Mouse (Mus musculus): ENCODE results near the gene Pop7. TPM values are rescaled to one million over a fixed set of nuclear protein-coding genes. Genes with fewer than 3 reads are reported as not detected.

The Pop7 gene
- polyA plus RNA-seq, 2 experiments = 40.6 to 54.2 TPM

GRCm38 (mm10) chr5:137534762-137535161, 32.4 kb upstream of the Pop7 start:
- Histone ChIP-seq H3K4me3 (replicated peaks; ENCODE audit: low read length) (no peak overlapping the region), H3K9ac (ENCODE audit: low read depth, low read length, severe bottlenecking) (no peak overlapping the region), H3K4me2 (replicated peaks; ENCODE audit: low read depth, low read length, severe bottlenecking) (no peak overlapping the region), H3K27me3 (ENCODE audit: control insufficient read depth, insufficient read depth, low read length) (no peaks in the 10 kb centered on the region), H3K27ac (replicated peaks; ENCODE audit: low read depth, low read length) (no peak overlapping the region), H3K4me1 (ENCODE audit: control insufficient read depth, insufficient read depth, low read length) (peaks cover 5% of the 10 kb centered on the region; the same call in 1 of the 2 replicates), H3K36me3 (ENCODE audit: control insufficient read depth, insufficient read depth, low read length) (peaks cover 5% of the 10 kb centered on the region), H3K9me3 (ENCODE audit: control insufficient read depth, low read length) (no peaks in the 10 kb centered on the region)
- TF ChIP-seq POLR2A (IDR thresholded peaks at IDR 0.05; ENCODE audit: borderline replicate concordance, extremely low read depth, insufficient read depth, insufficient read length) = no peak
- ATAC-seq (ENCODE audit: low FRiP score, low read depth) = no peak
- DNase-seq (ENCODE audit: low spot score) = no peak
- WGBS = 80% methylated on average over 3 of the region's 3 CpGs

GRCm38 (mm10) chr5:137533117-137533827, 31.0 kb upstream of the Pop7 start, which contains the start of the genes Epo and Gnb2:
Gene Epo (minus strand): TSS chr5:137533242.
Gene Gnb2 (minus strand): TSS chr5:137533510.
- peak; percentile 82 for ATAC-seq (ENCODE audit: low FRiP score, low read depth)
- H3K9ac ChIP-seq (ENCODE audit: low read depth, low read length, severe bottlenecking) = peak within 1 kb of the TSS; percentile 84

GRCm38 (mm10) chr5:137532808-137533116, 30.4 kb upstream of the Pop7 start:
- 2% methylated on average over 9 of the region's 12 CpGs for WGBS
- Histone ChIP-seq H3K27me3 (ENCODE audit: control insufficient read depth, insufficient read depth, low read length) (no peaks in the 10 kb centered on the region), H3K27ac (replicated peaks; ENCODE audit: low read depth, low read length) (peak overlapping the region; percentile 89), H3K4me1 (ENCODE audit: control insufficient read depth, insufficient read depth, low read length) (peaks cover 7% of the 10 kb centered on the region; the same call in 1 of the 2 replicates), H3K9me3 (ENCODE audit: control insufficient read depth, low read length) (no peaks in the 10 kb centered on the region), H3K4me3 (replicated peaks; ENCODE audit: low read length) (peak overlapping the region; percentile 83), H3K9ac (ENCODE audit: low read depth, low read length, severe bottlenecking) (peak overlapping the region; percentile 84), H3K36me3 (ENCODE audit: control insufficient read depth, insufficient read depth, low read length) (peaks cover 25% of the 10 kb centered on the region), H3K4me2 (replicated peaks; ENCODE audit: low read depth, low read length, severe bottlenecking) (peak overlapping the region; percentile 93)
- DNase-seq (ENCODE audit: low spot score) = no peak
- peak; percentile 6 for ATAC-seq (ENCODE audit: low FRiP score, low read depth)
- no peak; the same call in 1 of the 2 replicates for TF ChIP-seq POLR2A (IDR thresholded peaks at IDR 0.05; ENCODE audit: borderline replicate concordance, extremely low read depth, insufficient read depth, insufficient read length)

More at GRCm38 (mm10) chr5:137533117-137533827, 31.0 kb upstream of the Pop7 start, which contains the start of the genes Epo and Gnb2:
- peaks cover 20% of the 10 kb centered on the region for H3K36me3 ChIP-seq (ENCODE audit: control insufficient read depth, insufficient read depth, low read length)
- no peaks in the 10 kb centered on the region for H3K27me3 ChIP-seq (ENCODE audit: control insufficient read depth, insufficient read depth, low read length)
- TF ChIP-seq POLR2A (IDR thresholded peaks at IDR 0.05; ENCODE audit: borderline replicate concordance, extremely low read depth, insufficient read depth, insufficient read length) = 0 out of 2 replicates have a peak, but pooled peaks have one; percentile 40
- no peaks in the 10 kb centered on the region for H3K9me3 ChIP-seq (ENCODE audit: control insufficient read depth, low read length)
- H3K4me3 ChIP-seq (replicated peaks; ENCODE audit: low read length) = peak within 1 kb of the TSS; percentile 83
- DNase-seq (ENCODE audit: low spot score) = peak; percentile 98
- H3K4me1 ChIP-seq (ENCODE audit: control insufficient read depth, insufficient read depth, low read length) = peaks cover 7% of the 10 kb centered on the region; the same call in 1 of the 2 replicates
- under 1% methylated on average over 33 of the region's 40 CpGs for WGBS
- peak within 1 kb of the TSS; percentile 89 for H3K27ac ChIP-seq (replicated peaks; ENCODE audit: low read depth, low read length)
- peak within 1 kb of the TSS; percentile 93 for H3K4me2 ChIP-seq (replicated peaks; ENCODE audit: low read depth, low read length, severe bottlenecking)

GRCm38 (mm10) chr5:137532131-137532807, 30.0 kb upstream of the Pop7 start:
- Histone ChIP-seq H3K9me3 (ENCODE audit: control insufficient read depth, low read length) (no peaks in the 10 kb centered on the region), H3K4me3 (replicated peaks; ENCODE audit: low read length) (peak overlapping the region; percentile 83), H3K27ac (replicated peaks; ENCODE audit: low read depth, low read length) (peak overlapping the region; percentile 89), H3K4me2 (replicated peaks; ENCODE audit: low read depth, low read length, severe bottlenecking) (peak overlapping the region; percentile 93), H3K9ac (ENCODE audit: low read depth, low read length, severe bottlenecking) (peak overlapping the region; percentile 84), H3K36me3 (ENCODE audit: control insufficient read depth, insufficient read depth, low read length) (peaks cover 30% of the 10 kb centered on the region), H3K27me3 (ENCODE audit: control insufficient read depth, insufficient read depth, low read length) (no peaks in the 10 kb centered on the region), H3K4me1 (ENCODE audit: control insufficient read depth, insufficient read depth, low read length) (peaks cover 7% of the 10 kb centered on the region; the same call in 1 of the 2 replicates)
- 1% methylated on average over 19 of the region's 19 CpGs for WGBS
- TF ChIP-seq POLR2A (IDR thresholded peaks at IDR 0.05; ENCODE audit: borderline replicate concordance, extremely low read depth, insufficient read depth, insufficient read length) = no peak
- ATAC-seq (ENCODE audit: low FRiP score, low read depth) = no peak
- peak; percentile 26 for DNase-seq (ENCODE audit: low spot score)

GRCm38 (mm10) chr5:137531414-137532130, 29.3 kb upstream of the Pop7 start:
- peaks cover 7% of the 10 kb centered on the region; the same call in 1 of the 2 replicates for H3K4me1 ChIP-seq (ENCODE audit: control insufficient read depth, insufficient read depth, low read length)
- H3K9ac ChIP-seq (ENCODE audit: low read depth, low read length, severe bottlenecking) = peak overlapping the region; percentile 84
- peaks cover 37% of the 10 kb centered on the region for H3K36me3 ChIP-seq (ENCODE audit: control insufficient read depth, insufficient read depth, low read length)
- under 1% methylated on average over 47 of the region's 51 CpGs for WGBS
- DNase-seq (ENCODE audit: low spot score) (peak; percentile 46), ATAC-seq (ENCODE audit: low FRiP score, low read depth) (no peak)
- H3K4me2 ChIP-seq (replicated peaks; ENCODE audit: low read depth, low read length, severe bottlenecking) = peak overlapping the region; percentile 93
- TF ChIP-seq POLR2A (IDR thresholded peaks at IDR 0.05; ENCODE audit: borderline replicate concordance, extremely low read depth, insufficient read depth, insufficient read length) = no peak
- H3K4me3 ChIP-seq (replicated peaks; ENCODE audit: low read length) = peak overlapping the region; percentile 83
- no peaks in the 10 kb centered on the region for H3K27me3 ChIP-seq (ENCODE audit: control insufficient read depth, insufficient read depth, low read length)
- peak overlapping the region; percentile 89 for H3K27ac ChIP-seq (replicated peaks; ENCODE audit: low read depth, low read length)
- no peaks in the 10 kb centered on the region for H3K9me3 ChIP-seq (ENCODE audit: control insufficient read depth, low read length)

Measured in limb, embryonic 14.5 days (tissue).